Mouse (Mus musculus) bone marrow, adult 2 months (tissue): ENCODE data around the gene Iah1. TPM values are rescaled to one million over a fixed set of nuclear protein-coding genes. Genes with fewer than 3 reads are reported as not detected.

Experiments used
- H3K27ac ChIP-seq: fragments of 200-500 bp; 2 replicates; pipeline ENCODE4 v1.5.1; 2012; ENCODE audit warnings: low read depth, mild to moderate bottlenecking, control low read depth, inconsistent platforms, low read length; ENCODE audit not compliant: control insufficient read depth, poor library complexity, insufficient read depth
- H3K4me1 ChIP-seq: fragments of 200-500 bp; 2 replicates; pipeline ENCODE4 v1.6.1; 2011; ENCODE audit warnings: low read length; ENCODE audit not compliant: control insufficient read depth, insufficient read depth
- H3K4me3 ChIP-seq: fragments of 200-500 bp; replicated peaks from 2 replicates; pipeline ENCODE3; 2011; ENCODE audit warnings: mild to moderate bottlenecking, low read depth, low read length, control low read depth; ENCODE audit not compliant: control insufficient read depth
- CTCF ChIP-seq: fragments of 200-500 bp; IDR thresholded peaks from 2 replicates; pipeline ENCODE4 v1.5.1; 2011; ENCODE audit warnings: low read length, control low read depth; ENCODE audit not compliant: control insufficient read depth, insufficient read depth
- POLR2A ChIP-seq: fragments of 200-500 bp; IDR thresholded peaks from 2 replicates; pipeline ENCODE4 v1.6.1; 2011; ENCODE audit warnings: low read depth, mild to moderate bottlenecking, control low read depth, low read length, borderline replicate concordance; ENCODE audit not compliant: control insufficient read depth
- WGBS: fragments of 180-500 bp; shearing (Covaris S2); methylation state at CpG from one replicate; pipeline ENCODE4 v1.1.7; 2018; 5-methylcytosine and 5-hydroxymethylcytosine counted together
- polyA plus RNA-seq: library from polyadenylated mRNA; stranded (reverse); fragments of >200 nt; gene quantifications from 2 replicates; pipeline ENCODE4 v1.2.4, GENCODE M21; 2011; ENCODE audit warnings: low replicate concordance; ENCODE audit not compliant: missing spikeins, insufficient read depth, insufficient read length

Gene Iah1
- polyA plus RNA-seq, 1 experiment, result 22.1 TPM

DNA sequence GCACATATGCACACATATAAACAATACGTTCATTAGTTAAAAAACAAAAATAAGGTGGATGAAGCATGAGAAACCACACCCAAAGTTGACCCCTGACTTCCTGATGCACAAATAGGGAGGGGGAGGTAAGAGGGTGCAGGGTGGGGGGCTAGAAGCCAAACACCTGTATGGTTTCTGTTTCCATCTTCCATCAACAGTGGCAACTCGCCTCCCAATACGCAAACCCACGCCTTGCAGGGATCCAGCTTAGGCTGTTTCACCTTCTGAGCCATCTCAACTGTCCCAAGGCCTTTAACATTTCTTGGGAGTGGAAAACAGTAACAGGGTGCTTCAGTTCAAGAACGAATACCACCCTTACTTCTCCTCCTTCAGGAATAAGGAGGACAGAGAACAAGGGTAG, 21.0 kb downstream of the Iah1 start:
- H3K27ac ChIP-seq, result no peak overlapping the region
- no peaks in the 10 kb centered on the region; the same call in 1 of the 2 replicates for H3K4me1 ChIP-seq
- H3K4me3 ChIP-seq, result no peak overlapping the region
- 93% methylated on average over 5 of the region's 5 CpGs for WGBS
- TF ChIP-seq POLR2A (no peak), CTCF (no peak)

DNA sequence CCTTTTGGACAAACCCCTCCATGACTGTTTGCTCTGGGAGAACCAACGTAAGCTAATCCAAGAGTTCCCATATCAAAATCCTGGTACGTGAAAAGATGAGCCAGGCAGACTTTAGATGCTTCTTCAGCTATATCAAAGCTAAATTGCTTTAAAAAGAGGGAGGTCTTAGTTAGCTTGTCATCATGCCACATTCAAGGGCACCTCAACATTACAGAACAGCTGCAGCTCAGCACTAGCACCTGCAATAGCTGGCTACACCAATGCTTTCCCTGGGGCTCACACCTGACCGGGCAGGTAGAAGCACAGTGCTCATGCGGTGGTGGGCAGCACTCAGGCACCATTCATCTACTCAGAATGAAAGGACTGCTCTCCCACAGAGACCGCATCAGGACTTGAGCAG, 24.5 kb downstream of the Iah1 start:
- no peak overlapping the region for H3K4me3 ChIP-seq
- H3K27ac ChIP-seq, result no peak overlapping the region
- 84% methylated on average over 5 of the region's 5 CpGs for WGBS
- TF ChIP-seq POLR2A (no peak), CTCF (no peak)
- H3K4me1 ChIP-seq, result no peaks in the 10 kb centered on the region; the same call in 1 of the 2 replicates

DNA sequence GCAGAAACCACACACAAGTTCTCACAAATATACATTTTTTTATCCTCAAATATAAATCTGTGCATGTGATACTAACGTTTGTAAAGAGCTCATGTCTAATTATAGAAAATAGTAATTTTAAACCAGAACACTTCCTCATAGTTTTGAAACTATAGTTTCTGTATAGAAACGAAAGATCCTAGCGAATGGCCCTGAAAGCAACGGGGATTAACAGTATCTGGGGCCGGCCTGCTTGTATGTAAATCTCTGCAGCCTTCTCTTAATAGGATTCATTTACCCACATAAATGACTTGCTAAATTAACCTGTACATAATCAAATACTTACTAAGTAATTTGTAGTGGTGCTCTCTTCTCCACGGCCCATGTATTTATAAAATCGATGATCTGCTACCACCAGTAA, 30.8 kb downstream of the Iah1 start:
- TF ChIP-seq CTCF (no peak), POLR2A (no peak)
- Histone ChIP-seq H3K4me1 (no peaks in the 10 kb centered on the region), H3K27ac (no peak overlapping the region), H3K4me3 (no peak overlapping the region)
- WGBS, result 71% methylated on average over 7 of the region's 7 CpGs

DNA sequence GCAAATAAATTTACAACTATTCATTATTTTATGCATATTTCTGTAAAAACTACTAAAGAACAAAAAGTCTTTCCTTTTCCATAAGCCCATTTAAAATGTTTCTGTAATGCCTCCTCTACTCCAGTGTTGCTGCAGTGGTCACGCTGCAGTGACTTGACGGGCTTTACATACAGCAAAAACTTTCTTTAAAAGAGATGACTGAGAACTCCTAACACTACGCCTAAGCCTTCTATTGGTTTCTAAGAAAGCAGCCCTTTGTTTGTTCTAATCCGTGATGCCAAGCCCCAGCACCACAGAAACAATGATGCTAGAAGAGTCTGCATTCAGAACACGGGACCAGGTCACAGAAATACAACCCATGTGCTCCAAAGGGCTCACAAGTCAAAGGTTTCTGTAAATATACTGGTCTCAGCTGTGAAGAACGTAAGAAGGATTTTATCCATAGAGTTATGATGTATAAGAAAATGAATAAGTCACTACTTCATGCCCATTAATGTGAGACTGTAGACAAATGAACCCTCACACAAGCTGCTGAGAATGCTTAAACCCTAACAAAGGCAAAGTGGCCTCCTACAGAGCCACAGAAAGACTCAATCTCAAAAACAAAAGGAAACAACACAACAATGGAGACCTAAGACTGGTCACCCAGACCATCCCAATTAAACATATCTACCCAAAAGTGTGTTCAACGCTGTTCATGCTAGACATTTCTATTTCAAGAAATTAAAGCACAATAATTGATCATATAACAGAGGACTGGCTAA, 34.1 kb downstream of the Iah1 start:
- no peaks in the 10 kb centered on the region for H3K4me1 ChIP-seq
- 91% methylated on average over 7 of the region's 7 CpGs for WGBS
- H3K27ac ChIP-seq, result no peak overlapping the region
- TF ChIP-seq CTCF (no peak), POLR2A (no peak)
- no peak overlapping the region for H3K4me3 ChIP-seq

DNA sequence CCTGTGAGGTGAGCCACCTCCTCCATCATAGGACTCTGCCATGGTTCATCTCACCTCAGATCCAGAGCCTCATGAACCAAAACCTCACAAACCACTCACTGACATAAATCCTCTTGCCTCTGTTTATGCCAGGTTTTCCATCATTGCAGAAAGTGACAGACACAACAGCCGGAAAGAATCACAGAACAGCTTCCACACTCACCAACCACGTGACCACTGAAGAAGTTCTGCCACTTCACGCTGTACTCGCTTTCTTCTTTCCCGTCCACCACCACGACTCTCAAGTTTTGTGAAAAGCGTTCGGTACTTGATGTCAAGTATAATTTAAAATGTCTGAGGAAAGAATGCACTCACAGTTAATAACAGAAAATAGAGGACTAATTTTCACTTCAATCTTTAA, 37.5 kb downstream of the Iah1 start:
- Histone ChIP-seq H3K4me3 (no peak overlapping the region), H3K27ac (no peak overlapping the region), H3K4me1 (no peaks in the 10 kb centered on the region)
- TF ChIP-seq CTCF, result no peak
- WGBS, result 87% methylated on average over 8 of the region's 8 CpGs

DNA sequence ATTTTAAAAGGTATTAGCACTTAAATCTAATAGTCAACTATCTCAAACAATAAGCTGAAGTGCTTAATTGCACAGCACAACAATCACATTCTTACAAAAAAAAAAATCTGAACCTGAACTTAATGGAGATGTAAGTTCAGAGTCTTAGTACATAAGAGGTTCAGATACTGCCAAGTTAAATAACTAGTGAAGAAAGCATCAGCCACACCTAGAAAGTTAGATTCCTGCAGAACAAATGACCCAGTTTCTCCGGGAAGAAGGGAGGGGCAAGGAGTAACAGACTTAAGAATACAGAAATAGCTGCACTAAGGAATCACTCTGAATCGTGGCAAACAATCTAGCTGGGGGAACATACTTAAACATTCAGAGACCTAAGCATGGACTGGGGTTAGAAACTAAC, 46.5 kb downstream of the Iah1 start:
- no peaks in the 10 kb centered on the region for H3K4me1 ChIP-seq
- WGBS, result 66% methylated on average over 2 of the region's 2 CpGs
- no peak overlapping the region for H3K27ac ChIP-seq
- no peak for TF ChIP-seq POLR2A
- TF ChIP-seq CTCF, result no peak
- H3K4me3 ChIP-seq, result no peak overlapping the region

DNA sequence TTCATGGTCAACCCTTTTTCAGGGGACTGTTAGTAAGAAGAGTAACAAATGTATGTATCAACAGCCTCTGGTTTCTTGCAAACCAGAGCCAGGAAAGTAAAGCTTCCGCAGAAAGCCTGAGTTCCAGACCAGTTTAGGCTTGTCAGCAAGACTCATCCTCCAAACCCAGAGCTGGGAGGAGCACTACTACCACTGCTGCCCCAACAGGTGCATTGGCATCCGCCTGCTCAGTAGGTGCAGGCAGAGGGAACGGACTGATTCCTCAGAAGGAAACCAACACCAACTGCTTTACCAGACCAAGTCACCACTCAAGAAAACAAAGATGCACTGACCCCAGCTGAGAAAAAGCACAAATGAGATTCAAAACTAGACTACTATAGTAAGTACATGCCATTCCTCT, 47.0 kb downstream of the Iah1 start:
- 89% methylated on average over 3 of the region's 3 CpGs for WGBS
- Histone ChIP-seq H3K27ac (no peak overlapping the region), H3K4me1 (no peaks in the 10 kb centered on the region), H3K4me3 (no peak overlapping the region)
- TF ChIP-seq POLR2A (no peak), CTCF (no peak)

DNA sequence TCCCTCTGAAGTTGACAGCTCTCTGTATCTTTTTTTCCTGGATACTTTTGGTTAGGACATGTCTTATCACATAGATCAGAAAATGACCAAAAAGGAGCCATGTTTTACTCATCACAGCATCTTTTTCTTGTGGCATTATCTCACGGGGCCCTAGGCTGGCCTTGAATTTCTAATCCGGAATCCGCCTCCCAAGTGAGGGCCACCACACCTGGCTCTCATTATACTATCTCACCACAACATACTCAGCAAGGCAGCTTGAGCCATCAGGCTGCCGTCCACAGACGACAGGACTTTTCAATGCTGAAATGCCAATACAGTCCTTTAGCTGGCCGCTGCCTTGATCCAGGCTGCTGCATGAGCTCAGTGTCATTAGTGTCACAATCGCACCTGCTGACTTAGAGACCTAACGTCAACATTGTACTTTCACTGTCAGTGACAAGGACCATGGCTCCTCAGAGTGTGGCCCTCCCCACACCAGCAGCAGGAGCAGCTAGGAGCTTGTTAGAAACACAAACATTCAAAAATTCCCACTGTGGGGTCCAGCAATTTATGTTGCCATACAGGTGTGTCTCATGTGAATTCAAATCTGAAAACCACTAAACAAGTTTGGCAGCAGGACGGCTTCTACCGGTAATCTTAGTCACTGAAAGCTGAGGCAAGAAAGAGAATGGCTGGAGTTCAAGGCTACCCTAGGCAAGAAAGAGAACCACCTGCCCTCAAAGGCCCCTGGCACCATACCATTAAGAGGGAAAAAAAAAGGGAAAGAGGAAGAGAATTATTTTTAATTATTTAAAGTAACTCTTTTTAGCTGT, 48.6 kb downstream of the Iah1 start:
- WGBS, result 82% methylated on average over 10 of the region's 10 CpGs

More for the DNA sequence above, 48.6 kb downstream of the Iah1 start:
- no peak overlapping the region for H3K4me3 ChIP-seq
- TF ChIP-seq POLR2A (no peak), CTCF (no peak)
- H3K27ac ChIP-seq, result no peak overlapping the region
- H3K4me1 ChIP-seq, result peaks cover 2% of the 10 kb centered on the region; the same call in 1 of the 2 replicates
